Mouse (Mus musculus): ENCODE measurements around the gene Tekt2. TPM values are rescaled to one million over a fixed set of nuclear protein-coding genes. Genes with fewer than 3 reads are reported as not detected.

Gene Tekt2
- polyA plus RNA-seq, 1 experiment from 2014 or later, result 14.6 TPM

- H3K4me2 ChIP-seq (replicated peaks; ENCODE audit: low read depth, low read length), result no peak overlapping the region
- no peak overlapping the region for H3K9ac ChIP-seq (replicated peaks; ENCODE audit: low read depth)
Measured at GRCm38 (mm10) chr4:126275081-126275480, 50.4 kb downstream of the Tekt2 start.

GRCm38 (mm10) chr4:126273753-126274152 is 51.7 kb downstream of the Tekt2 start:
- H3K9ac ChIP-seq (replicated peaks; ENCODE audit: low read depth), result no peak overlapping the region
- TF ChIP-seq EP300 (IDR thresholded peaks at IDR 0.05) (no peak), CTCF (IDR thresholded peaks at IDR 0.05) (no peak)
- no peaks in the 10 kb centered on the region for H3K4me1 ChIP-seq (ENCODE audit: insufficient read depth, low read depth, low read length)
- H3K27ac ChIP-seq (ENCODE audit: low read length), result no peak overlapping the region
- no peak overlapping the region for H3K4me2 ChIP-seq (replicated peaks; ENCODE audit: low read depth, low read length)
- H3K4me3 ChIP-seq (ENCODE audit: low read depth, low read length), result no peak overlapping the region
- no peaks in the 10 kb centered on the region for H3K27me3 ChIP-seq (replicated peaks; ENCODE audit: insufficient read depth, low read length)
- H3K36me3 ChIP-seq (ENCODE audit: insufficient read depth, low read length), result peaks cover 13% of the 10 kb centered on the region; the same call in 1 of the 2 replicates
- DNase-seq (ENCODE audit: low spot score), result no peak
- WGBS, result 80% methylated on average over 13 of the region's 13 CpGs
- H3K9me3 ChIP-seq (ENCODE audit: low read length), result no peaks in the 10 kb centered on the region
- no peak for ATAC-seq

More at GRCm38 (mm10) chr4:126275081-126275480, 50.4 kb downstream of the Tekt2 start:
- no peaks in the 10 kb centered on the region for H3K4me1 ChIP-seq (ENCODE audit: insufficient read depth, low read depth, low read length)
- DNase-seq (ENCODE audit: low spot score) (no peak), ATAC-seq (no peak)
- no peak overlapping the region for H3K27ac ChIP-seq (ENCODE audit: low read length)
- peaks cover 13% of the 10 kb centered on the region; the same call in 1 of the 2 replicates for H3K36me3 ChIP-seq (ENCODE audit: insufficient read depth, low read length)
- no peaks in the 10 kb centered on the region for H3K9me3 ChIP-seq (ENCODE audit: low read length)
- no peak for TF ChIP-seq EP300 (IDR thresholded peaks at IDR 0.05)
- no peak for TF ChIP-seq CTCF (IDR thresholded peaks at IDR 0.05)
- H3K27me3 ChIP-seq (replicated peaks; ENCODE audit: insufficient read depth, low read length), result no peaks in the 10 kb centered on the region
- H3K4me3 ChIP-seq (ENCODE audit: low read depth, low read length), result no peak overlapping the region
- 91% methylated on average over 4 of the region's 4 CpGs for WGBS

Other genes starting within 250 kb of the Tekt2 start
- 62.2 and 64.1 TPM in 2 replicates for gene Lsm10, start 229.1 kb downstream of the Tekt2 start, polyA plus RNA-seq (2015; fragmentation: Nextera tagmentation; extraction: Ambion mirVana)
- gene Stk40, start 221.7 kb downstream of the Tekt2 start, polyA plus RNA-seq (2015; fragmentation: Nextera tagmentation; extraction: Ambion mirVana), result 26.7 and 30.6 TPM in 2 replicates
- gene Eva1b, start 177.9 kb downstream of the Tekt2 start, polyA plus RNA-seq (2015; fragmentation: Nextera tagmentation; extraction: Ambion mirVana), result 151 TPM in 2 replicates
- 23.3 and 30.7 TPM in 2 replicates for gene Sh3d21, start 162.2 kb downstream of the Tekt2 start, polyA plus RNA-seq (2015; fragmentation: Nextera tagmentation; extraction: Ambion mirVana)
- 98.6 and 112 TPM in 2 replicates for gene Thrap3, start 122.9 kb downstream of the Tekt2 start, polyA plus RNA-seq (2015; fragmentation: Nextera tagmentation; extraction: Ambion mirVana)
- 27.2 and 33.3 TPM in 2 replicates for gene Map7d1, start 69.3 kb downstream of the Tekt2 start, polyA plus RNA-seq (2015; fragmentation: Nextera tagmentation; extraction: Ambion mirVana)
- gene Trappc3, start 63.4 kb downstream of the Tekt2 start, polyA plus RNA-seq (2015; fragmentation: Nextera tagmentation; extraction: Ambion mirVana), result 95.9 and 97.9 TPM in 2 replicates
- 1.4 and 1.9 TPM in 2 replicates for gene Col8a2, start 38.9 kb downstream of the Tekt2 start, polyA plus RNA-seq (2015; fragmentation: Nextera tagmentation; extraction: Ambion mirVana)
- 40.9 and 42.1 TPM in 2 replicates for gene Adprhl2, start 4.0 kb downstream of the Tekt2 start, polyA plus RNA-seq (2015; fragmentation: Nextera tagmentation; extraction: Ambion mirVana)
- gene Ago3, start 103.9 kb upstream of the Tekt2 start, polyA plus RNA-seq (2015; fragmentation: Nextera tagmentation; extraction: Ambion mirVana), result 8.6 TPM in 2 replicates
- 5.4 and 5.7 TPM in 2 replicates for gene Ago1, start 142.9 kb upstream of the Tekt2 start, polyA plus RNA-seq (2015; fragmentation: Nextera tagmentation; extraction: Ambion mirVana)
- 5.6 and 6.1 TPM in 2 replicates for gene Ago4, start 207.8 kb upstream of the Tekt2 start, polyA plus RNA-seq (2015; fragmentation: Nextera tagmentation; extraction: Ambion mirVana)
- 3.2 and 3.5 TPM in 2 replicates for gene Clspn, start 231.2 kb upstream of the Tekt2 start, polyA plus RNA-seq (2015; fragmentation: Nextera tagmentation; extraction: Ambion mirVana)